Mouse (Mus musculus) bone marrow, adult 2 months (tissue): ENCODE measurements at regions not wholly inside any gene's neighbourhood (a gene's known extent, or its start where the extent isn't known, plus 50 kb on each side); places are given as distances from the start of the nearest gene placed in this dataset.

Experiments
- H3K27ac ChIP-seq: fragments of 200-500 bp; 2 replicates; pipeline ENCODE4 v1.5.1; 2012; ENCODE audit warnings: low read depth, mild to moderate bottlenecking, control low read depth, inconsistent platforms, low read length; ENCODE audit not compliant: control insufficient read depth, poor library complexity, insufficient read depth
- H3K4me1 ChIP-seq: fragments of 200-500 bp; 2 replicates; pipeline ENCODE4 v1.6.1; 2011; ENCODE audit warnings: low read length; ENCODE audit not compliant: control insufficient read depth, insufficient read depth
- H3K4me3 ChIP-seq: fragments of 200-500 bp; replicated peaks from 2 replicates; pipeline ENCODE3; 2011; ENCODE audit warnings: mild to moderate bottlenecking, low read depth, low read length, control low read depth; ENCODE audit not compliant: control insufficient read depth
- CTCF ChIP-seq: fragments of 200-500 bp; IDR thresholded peaks from 2 replicates; pipeline ENCODE4 v1.5.1; 2011; ENCODE audit warnings: low read length, control low read depth; ENCODE audit not compliant: control insufficient read depth, insufficient read depth
- POLR2A ChIP-seq: fragments of 200-500 bp; IDR thresholded peaks from 2 replicates; pipeline ENCODE4 v1.6.1; 2011; ENCODE audit warnings: low read depth, mild to moderate bottlenecking, control low read depth, low read length, borderline replicate concordance; ENCODE audit not compliant: control insufficient read depth
- WGBS: fragments of 180-500 bp; shearing (Covaris S2); methylation state at CpG from one replicate; pipeline ENCODE4 v1.1.7; 2018; 5-methylcytosine and 5-hydroxymethylcytosine counted together

DNA sequence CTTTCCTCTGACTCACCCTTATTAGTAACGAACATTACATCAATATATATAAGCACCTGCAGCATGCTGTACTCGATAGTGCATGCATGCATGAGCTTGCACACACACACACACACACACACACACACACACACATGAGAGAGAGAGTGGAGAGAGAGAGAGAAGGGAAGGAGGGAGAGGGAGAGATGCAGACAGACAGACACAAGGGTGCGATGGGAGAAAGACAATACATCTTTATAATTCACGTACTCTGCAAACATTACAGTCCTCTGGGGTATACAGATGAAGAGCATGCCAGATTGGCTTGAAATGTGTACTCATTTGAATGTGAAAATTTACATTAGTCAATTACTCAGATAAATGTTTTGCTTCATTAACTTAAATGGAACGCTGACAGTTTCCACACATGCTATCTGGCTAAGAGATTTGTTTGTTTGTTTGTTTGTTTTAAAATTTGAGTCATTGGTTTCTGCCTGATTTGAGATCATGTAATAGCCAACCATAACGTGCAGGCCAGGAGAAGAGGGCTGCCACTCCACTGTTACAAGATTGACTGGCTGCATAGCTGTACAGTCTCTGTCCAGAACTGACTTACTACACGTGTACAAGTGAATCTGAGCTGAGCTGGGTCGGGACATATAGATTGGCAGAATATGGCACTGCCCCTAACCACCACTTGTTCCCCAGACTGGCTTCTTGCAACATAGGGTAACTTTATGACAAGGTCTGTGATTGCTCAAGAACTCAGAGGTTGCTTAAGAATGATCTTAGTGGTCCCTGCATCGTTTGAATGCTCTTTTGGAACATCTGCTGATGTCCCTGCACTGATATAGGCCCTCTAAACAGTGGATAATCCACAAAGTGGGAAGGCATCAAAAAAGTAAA is 54.6 kb upstream of the F13a1 start:
- Histone ChIP-seq H3K4me3 (no peak overlapping the region), H3K4me1 (peaks cover 2% of the 10 kb centered on the region; the same call in 1 of the 2 replicates), H3K27ac (0 out of 2 replicates have a peak overlapping the region, but pooled peaks have one; percentile 17)
- 43% methylated on average over 9 of the region's 9 CpGs for WGBS
- TF ChIP-seq POLR2A (no peak), CTCF (no peak)

DNA sequence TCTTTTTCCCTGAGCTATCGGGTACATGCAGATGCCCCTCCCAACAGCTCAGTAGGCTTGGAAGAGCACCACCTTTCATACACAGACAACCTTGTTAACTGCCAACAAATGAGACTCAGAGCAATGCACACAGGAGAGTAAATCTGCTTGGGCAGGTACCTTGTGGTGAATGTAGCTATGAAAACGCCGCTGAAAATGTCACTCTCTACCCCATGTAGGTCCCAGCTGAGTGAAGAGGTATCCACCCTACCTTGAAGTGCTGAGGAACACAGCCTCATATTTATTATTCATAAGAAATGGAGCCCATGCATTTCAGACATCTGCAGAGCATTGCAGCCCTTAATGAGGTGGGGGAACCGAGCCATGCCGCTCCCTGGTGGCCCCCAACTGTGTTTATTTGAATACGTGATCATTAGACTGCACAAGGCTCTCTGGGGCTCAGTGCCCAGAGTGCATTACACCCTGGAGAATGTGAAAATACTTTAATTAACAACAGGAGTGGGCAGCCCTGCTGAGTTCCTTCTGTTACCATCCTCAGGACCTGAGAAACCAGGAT is 53.8 kb upstream of the F13a1 start:
- peaks cover 2% of the 10 kb centered on the region; the same call in 1 of the 2 replicates for H3K4me1 ChIP-seq
- WGBS = 88% methylated on average over 6 of the region's 6 CpGs

DNA sequence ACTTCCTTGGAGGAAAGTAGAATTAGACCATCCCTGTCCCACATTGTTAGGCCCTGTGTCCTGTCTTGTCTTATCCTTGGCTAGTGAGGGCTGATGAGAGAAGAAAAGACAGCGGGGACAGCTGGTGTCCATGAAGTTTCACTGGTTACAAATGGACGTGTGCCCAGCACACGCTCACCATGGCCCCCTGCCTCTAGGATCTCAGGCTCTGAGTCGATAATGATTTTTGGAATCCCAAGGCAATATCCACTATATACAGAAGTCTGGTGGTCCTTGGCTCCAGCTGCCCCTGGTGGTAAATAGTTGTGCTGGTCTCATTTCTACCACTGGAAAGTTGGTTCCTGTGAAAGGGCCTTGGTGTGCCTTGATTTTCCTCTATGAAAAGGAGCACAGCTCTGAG is 51.7 kb upstream of the F13a1 start:
- peaks cover 2% of the 10 kb centered on the region; the same call in 1 of the 2 replicates for H3K4me1 ChIP-seq
- 86% methylated on average over 4 of the region's 4 CpGs for WGBS
- H3K4me3 ChIP-seq = no peak overlapping the region
- no peak for TF ChIP-seq CTCF
- TF ChIP-seq POLR2A = no peak
- H3K27ac ChIP-seq = no peak overlapping the region

More for the DNA sequence above, 53.8 kb upstream of the F13a1 start:
- TF ChIP-seq POLR2A (no peak), CTCF (no peak)
- no peak overlapping the region for H3K4me3 ChIP-seq
- H3K27ac ChIP-seq = no peak overlapping the region
